Mouse (Mus musculus) kidney, postnatal 4 days (tissue): ENCODE results near the gene Mfsd5.

Experiments used
- DNase-seq, 2 experiments: peaks; one replicate each; pipeline ENCODE4 v3.0.0; 2021; ENCODE audit warnings: mixed read lengths in 2 of 2

Mfsd5 gene

GRCm38 (mm10) chr15:102279092-102279782 is at the start of gene Mfsd5:
Gene Mfsd5, plus strand, starts transcription at chr15:102279454.
- DNase-seq = peak; percentile 93 to 96

- DNase-seq = no peak
Measured at GRCm38 (mm10) chr15:102230408-102231321, 48.6 kb upstream of the Mfsd5 start.

- DNase-seq = no peak
Measured at GRCm38 (mm10) chr15:102231748-102232147, 47.5 kb upstream of the Mfsd5 start, which contains the start of gene Itgb7. Gene Itgb7, minus strand, starts transcription at chr15:102231944.

GRCm38 (mm10) chr15:102232764-102233163 is 46.5 kb upstream of the Mfsd5 start:
- DNase-seq = no peak

- DNase-seq = no peak
Measured at GRCm38 (mm10) chr15:102233896-102234295, 45.4 kb upstream of the Mfsd5 start.

GRCm38 (mm10) chr15:102235371-102236027 is 43.8 kb upstream of the Mfsd5 start:
- DNase-seq = peak in 1 of 2 experiments; percentile 52

- no peak for DNase-seq
Measured at GRCm38 (mm10) chr15:102238543-102239259, 40.6 kb upstream of the Mfsd5 start.

- peak; percentile 92 to 93 for DNase-seq
Measured at GRCm38 (mm10) chr15:102239260-102239590, 40.0 kb upstream of the Mfsd5 start.

- DNase-seq = no peak
Measured at GRCm38 (mm10) chr15:102239851-102240250, 39.4 kb upstream of the Mfsd5 start.

- peak; percentile 54 to 74 for DNase-seq
Measured at GRCm38 (mm10) chr15:102240607-102241006, 38.6 kb upstream of the Mfsd5 start.

GRCm38 (mm10) chr15:102242404-102243228 is 36.6 kb upstream of the Mfsd5 start:
- DNase-seq = no peak

GRCm38 (mm10) chr15:102243229-102244190 is 35.7 kb upstream of the Mfsd5 start:
- DNase-seq = peak; percentile 42 to 63

- peak; percentile 41 to 58 for DNase-seq
Measured at GRCm38 (mm10) chr15:102244306-102245191, 34.7 kb upstream of the Mfsd5 start.

- peak; percentile 38 to 56 for DNase-seq
Measured at GRCm38 (mm10) chr15:102245461-102245881, 33.8 kb upstream of the Mfsd5 start.

GRCm38 (mm10) chr15:102245891-102246741 is 33.1 kb upstream of the Mfsd5 start:
- peak; percentile 84 to 91 for DNase-seq

- peak; percentile 97 to 99 for DNase-seq
Measured at GRCm38 (mm10) chr15:102246866-102247251, 32.4 kb upstream of the Mfsd5 start.

GRCm38 (mm10) chr15:102247252-102248130 is 31.8 kb upstream of the Mfsd5 start:
- peak; percentile 84 to 90 for DNase-seq
